11 mouse cellular contexts compared by ENCODE assay signal in the genomic region with DNA sequence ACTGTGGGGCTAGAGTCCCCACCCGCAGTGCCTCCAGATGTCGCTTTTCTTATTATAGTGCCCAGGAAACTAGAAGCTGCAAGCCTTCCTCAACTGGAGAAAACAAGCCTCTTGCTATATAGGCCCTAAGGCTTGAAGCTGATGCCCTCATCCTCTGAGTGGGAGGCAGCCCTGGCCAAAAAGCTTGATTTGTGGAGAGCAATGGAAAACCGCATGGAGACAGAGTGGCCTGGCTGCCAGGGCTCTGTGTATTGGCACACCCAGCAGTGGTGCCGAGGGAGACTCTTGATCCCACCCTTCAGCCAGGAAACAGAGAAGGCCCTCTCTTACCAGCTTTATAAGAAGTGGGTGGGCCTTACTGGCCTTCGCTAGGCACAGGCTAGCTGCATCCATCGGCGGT. TPM values are rescaled to one million over a fixed set of nuclear protein-coding genes. Genes with fewer than 3 reads are reported as not detected.
DNase-seq lines count a peak whose midpoint lies in the region; ATAC-seq lines count a peak whose summit lies in the region.
"Had no signal": no experiment of that assay in that cellular context is flagged by ENCODE, and none has a peak within 500 bp of the region (broad histone marks: within the 10 kb centered on the region; RNA-seq: fewer than 3 reads in every experiment).

No protein-coding gene starts in this region.

- DNase-seq in cerebellum, postnatal 10 days = peak; percentile 31 to 41
- no peak for DNase-seq in cerebellum, postnatal 14 days
- DNase-seq in kidney, adult 9 months = no peak
- no peak for DNase-seq in adrenal gland, postnatal 4 days (ENCODE audit: low spot score in 2 of 2)
- DNase-seq in urinary bladder, postnatal 25 days (ENCODE audit: low spot score) = no peak

- no peaks in the 10 kb centered on the region for H3K9me3 ChIP-seq in kidney, embryonic 14.5 days (ENCODE audit: control insufficient read depth, low read length)
- no peaks in the 10 kb centered on the region for H3K9me3 ChIP-seq in embryonic facial prominence, embryonic 12.5 days
- H3K9me3 ChIP-seq in limb, embryonic 13.5 days = no peaks in the 10 kb centered on the region; the same call in 1 of the 2 replicates

- no peak for ATAC-seq in kidney, embryonic 14.5 days (ENCODE audit: low FRiP score, low TSS enrichment)
- no peak for ATAC-seq in embryonic facial prominence, embryonic 12.5 days (ENCODE audit: insufficient number of reproducible peaks, insufficient read depth, low FRiP score, low TSS enrichment)
- ATAC-seq in limb, embryonic 13.5 days (ENCODE audit: low FRiP score, low read depth) = peak; percentile 13; the same call in 1 of the 2 replicates

- no peak overlapping the region for H3K4me2 ChIP-seq in kidney, embryonic 14.5 days (replicated peaks; ENCODE audit: low read depth, low read length)
- peak overlapping the region; percentile 44 for H3K4me2 ChIP-seq in embryonic facial prominence, embryonic 12.5 days (replicated peaks)
- H3K4me2 ChIP-seq in limb, embryonic 13.5 days (replicated peaks) = peak overlapping the region; percentile 51; the same call in 1 of the 2 replicates

- peaks cover 10% of the 10 kb centered on the region; the same call in 1 of the 2 replicates for H3K36me3 ChIP-seq in kidney, embryonic 14.5 days (ENCODE audit: control insufficient read depth, insufficient read depth, low read length)
- peaks cover 14% of the 10 kb centered on the region for H3K36me3 ChIP-seq in embryonic facial prominence, embryonic 12.5 days
- H3K36me3 ChIP-seq in limb, embryonic 13.5 days = peaks cover 30% of the 10 kb centered on the region

- H3K9ac ChIP-seq in kidney, embryonic 14.5 days (ENCODE audit: low read depth, low read length) = no peak overlapping the region
- H3K9ac ChIP-seq in embryonic facial prominence, embryonic 12.5 days = peak overlapping the region; percentile 24; the same call in 1 of the 2 replicates
- peak overlapping the region; percentile 43; the same call in 1 of the 2 replicates for H3K9ac ChIP-seq in limb, embryonic 13.5 days

- H3K27ac ChIP-seq in kidney, embryonic 14.5 days (ENCODE audit: low read depth, low read length) = peak overlapping the region; percentile 91; the same call in 1 of the 2 replicates
- H3K27ac ChIP-seq in embryonic facial prominence, embryonic 12.5 days = peak overlapping the region; percentile 97
- peak overlapping the region; percentile 96 for H3K27ac ChIP-seq in limb, embryonic 13.5 days
- H3K27ac ChIP-seq: left cerebral cortex, adult 2 months; macrophage had no signal

- WGBS in kidney, embryonic 14.5 days = 62% methylated on average over 7 of the region's 7 CpGs
- 48% methylated on average over 7 of the region's 7 CpGs for WGBS in embryonic facial prominence, embryonic 12.5 days
- WGBS in limb, embryonic 13.5 days = 43% methylated on average over 7 of the region's 7 CpGs

- H3K4me3 ChIP-seq in kidney, embryonic 14.5 days (ENCODE audit: low read length) = no peak overlapping the region
- no peak overlapping the region for H3K4me3 ChIP-seq in embryonic facial prominence, embryonic 12.5 days
- H3K4me3 ChIP-seq in limb, embryonic 13.5 days = no peak overlapping the region
- H3K4me3 ChIP-seq: left cerebral cortex, adult 2 months had no signal

- H3K27me3 ChIP-seq in kidney, embryonic 14.5 days (ENCODE audit: control insufficient read depth, insufficient read depth, low read length) = no peaks in the 10 kb centered on the region
- no peaks in the 10 kb centered on the region for H3K27me3 ChIP-seq in embryonic facial prominence, embryonic 12.5 days
- no peaks in the 10 kb centered on the region for H3K27me3 ChIP-seq in limb, embryonic 13.5 days

- peaks cover 76% of the 10 kb centered on the region for H3K4me1 ChIP-seq in kidney, embryonic 14.5 days (ENCODE audit: control insufficient read depth, insufficient read depth, low read length)
- peaks cover 91% of the 10 kb centered on the region for H3K4me1 ChIP-seq in embryonic facial prominence, embryonic 12.5 days
- peaks cover 97% of the 10 kb centered on the region for H3K4me1 ChIP-seq in limb, embryonic 13.5 days

RNA-seq across cellular contexts. Expression of a gene that starts 15.4 kb away (rescaled TPM):
- polyA plus RNA-seq in kidney, embryonic 14.5 days (2014; fragmentation: Nextera tagmentation; extraction: Ambion mirVana) = 11.1 and 14.2 TPM in 2 replicates
- 25.9 and 26.7 TPM in 2 replicates for polyA plus RNA-seq in embryonic facial prominence, embryonic 12.5 days (2016; fragmentation: Nextera tagmentation; extraction: Ambion mirVana)
- 25.6 and 26.1 TPM in 2 replicates for polyA plus RNA-seq in limb, embryonic 13.5 days (2015; fragmentation: Nextera tagmentation; extraction: Ambion mirVana)
- total RNA-seq in adrenal gland, postnatal 4 days (2021) = 10 to 100 TPM; 30.7 to 33.0 TPM
- total RNA-seq: granulocyte monocyte progenitor cell, adult 5-6 weeks had no signal
- polyA plus RNA-seq: macrophage had no signal

Comparison
In these comparisons a context has a peak if more than half of its experiments do, and no peak if none do; other contexts are left out.
1. DNase-seq: peak in cerebellum, postnatal 10 days (2 of 2); none in cerebellum, postnatal 14 days (0 of 2), kidney, adult 9 months (single experiment), adrenal gland, postnatal 4 days (0 of 2) and urinary bladder, postnatal 25 days (single experiment).
2. Peak in every context shown above with its lines, with median percentiles within 50 percentile points of each other: H3K27ac ChIP-seq.